Mouse (Mus musculus) hindbrain, embryonic 14.5 days (tissue): ENCODE results near the gene Tmem176b. TPM values are rescaled to one million over a fixed set of nuclear protein-coding genes. Genes with fewer than 3 reads are reported as not detected.
"Not testable (repeated sequence)": the region's sequence is repeated elsewhere in the genome, so short reads cannot be mapped to it uniquely, and the experiment has no call there.

Experiments
- ATAC-seq: fragments of 200-750 bp; cut with Nextera tagmentation; 2 replicates; pipeline ENCODE4 v1.8.0; 2017; ENCODE audit warnings: moderate number of reproducible peaks, mild to moderate bottlenecking, moderate TSS enrichment, moderate library complexity; ENCODE audit not compliant: low FRiP score
- DNase-seq: peaks from one replicate; pipeline ENCODE4 v3.0.0-alpha.2; 2015; ENCODE audit warnings: low spot score
- H3K27ac ChIP-seq: fragments of 300-500 bp; sonication (generic); 2 replicates; pipeline ENCODE4 v1.5.1; 2014; ENCODE audit warnings: mild to moderate bottlenecking, moderate library complexity
- H3K27me3 ChIP-seq: fragments of 300-500 bp; sonication (generic); 2 replicates; pipeline ENCODE4 v1.6.1; 2014; ENCODE audit warnings: mild to moderate bottlenecking, low read length, mixed read lengths; ENCODE audit not compliant: control insufficient read depth, insufficient read depth
- H3K36me3 ChIP-seq: fragments of 300-500 bp; sonication (generic); replicated peaks from 2 replicates; pipeline ENCODE4 v1.6.1; 2014; ENCODE audit not compliant: control insufficient read depth, insufficient read depth
- H3K4me1 ChIP-seq: fragments of 300-500 bp; sonication (generic); replicated peaks from 2 replicates; pipeline ENCODE4 v1.6.1; 2014; ENCODE audit warnings: antibody characterized with exemption, low read length, mixed read lengths; ENCODE audit not compliant: control insufficient read depth, insufficient read depth
- H3K4me2 ChIP-seq: fragments of 300-500 bp; sonication (generic); replicated peaks from 2 replicates; pipeline ENCODE4 v1.6.1; 2014; ENCODE audit warnings: mild to moderate bottlenecking, moderate library complexity
- H3K4me3 ChIP-seq: fragments of 300-500 bp; sonication (generic); replicated peaks from 2 replicates; pipeline ENCODE4 v1.5.1; 2014; ENCODE audit warnings: mild to moderate bottlenecking, low read length
- H3K9ac ChIP-seq: fragments of 300-500 bp; sonication (generic); 2 replicates; pipeline ENCODE4 v1.6.1; 2014
- H3K9me3 ChIP-seq: fragments of 300-500 bp; sonication (generic); 2 replicates; pipeline ENCODE4 v1.6.1; 2016; ENCODE audit warnings: low read length; ENCODE audit not compliant: control insufficient read depth
- WGBS: fragments of 180-500 bp; shearing (Covaris S2); extraction: QIAGEN DNeasy Blood & Tissue Kit; methylation state at CpG from one replicate; pipeline ENCODE4 v1.1.7; 2014; 5-methylcytosine and 5-hydroxymethylcytosine counted together
- polyA plus RNA-seq: library from polyadenylated mRNA; unstranded; fragments of >200 nt; fragmentation: Nextera tagmentation; extraction: Ambion mirVana; gene quantifications from 2 replicates; pipeline ENCODE4 v1.2.1, GENCODE M21; 2014

Tmem176b gene
- polyA plus RNA-seq, 1 experiment from 2014 or later, result 123 TPM

DNA sequence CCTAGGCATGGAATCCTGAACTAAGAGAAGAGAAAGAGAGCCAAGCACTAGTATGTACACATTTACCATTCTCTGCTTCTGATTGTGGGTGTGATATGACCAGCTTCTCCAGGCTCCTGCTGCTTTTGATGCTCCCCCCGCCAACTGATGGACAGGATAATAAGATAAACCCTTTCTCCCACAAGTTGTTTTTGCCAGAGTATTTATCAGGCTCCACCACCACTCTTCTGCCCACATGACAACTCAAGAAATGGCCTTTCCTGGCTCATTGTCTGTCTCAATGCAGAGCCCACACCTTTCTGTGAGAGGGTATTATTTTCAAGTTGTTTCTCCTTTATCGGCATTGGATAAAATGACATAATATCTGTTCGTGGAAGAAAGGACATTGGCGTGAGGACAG is 7.8 kb downstream of the Tmem176b start:
- H3K4me3 ChIP-seq, result no peak overlapping the region
- H3K4me2 ChIP-seq, result no peak overlapping the region
- no peaks in the 10 kb centered on the region for H3K9me3 ChIP-seq
- DNase-seq, result no peak
- ATAC-seq, result no peak
- 95% methylated on average over 4 of the region's 4 CpGs for WGBS
- H3K9ac ChIP-seq, result no peak overlapping the region
- H3K27me3 ChIP-seq, result no peaks in the 10 kb centered on the region
- no peak overlapping the region for H3K27ac ChIP-seq
- no peaks in the 10 kb centered on the region for H3K4me1 ChIP-seq
- H3K36me3 ChIP-seq, result peaks cover 25% of the 10 kb centered on the region

DNA sequence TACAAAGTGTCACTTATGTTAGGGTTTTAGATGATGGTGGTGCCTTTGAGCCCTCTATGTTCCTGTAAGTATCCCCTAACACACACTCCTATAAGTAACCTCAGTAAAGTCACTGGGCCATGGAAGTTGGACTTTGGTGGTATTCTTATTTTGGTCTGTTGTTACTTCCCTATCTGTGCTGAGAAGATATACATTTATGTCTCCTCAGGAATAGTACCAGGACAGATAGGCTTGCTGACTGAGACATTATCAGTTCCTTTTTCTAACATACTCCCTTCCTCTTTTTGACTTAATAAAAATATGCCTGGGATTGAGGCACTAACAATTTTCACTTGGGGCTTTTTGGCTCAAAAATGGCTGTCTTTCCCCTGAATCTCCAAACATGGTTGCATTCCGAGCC is 8.9 kb downstream of the Tmem176b start:
- ATAC-seq (no peak), DNase-seq (no peak)
- H3K4me2 ChIP-seq, result no peak overlapping the region
- H3K9me3 ChIP-seq, result no peaks in the 10 kb centered on the region
- peaks cover 25% of the 10 kb centered on the region for H3K36me3 ChIP-seq
- no peak overlapping the region for H3K27ac ChIP-seq
- H3K4me1 ChIP-seq, result no peaks in the 10 kb centered on the region
- H3K4me3 ChIP-seq, result no peak overlapping the region
- WGBS, result 94% methylated on average over 1 of the region's 1 CpGs
- no peak overlapping the region for H3K9ac ChIP-seq
- H3K27me3 ChIP-seq, result no peaks in the 10 kb centered on the region

DNA sequence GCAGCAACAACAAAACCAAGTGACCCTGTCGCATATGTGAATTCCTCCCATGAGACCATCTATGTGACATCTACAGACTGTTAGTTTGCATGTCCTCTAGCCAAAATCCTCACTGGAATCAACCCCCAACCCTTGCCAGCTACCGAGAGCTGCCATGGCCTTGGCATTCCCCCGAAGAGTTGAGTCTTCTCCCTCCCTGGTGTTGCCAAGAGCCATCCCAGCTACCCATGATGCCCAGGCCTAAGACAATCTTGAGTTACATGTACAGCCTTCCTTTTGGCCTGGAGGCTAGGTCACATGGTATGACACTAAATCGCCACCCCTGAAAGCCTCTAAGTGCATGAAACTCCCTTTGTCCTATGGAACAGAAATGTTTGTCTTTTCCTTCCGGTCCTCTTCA is 10.2 kb downstream of the Tmem176b start:
- 80% methylated on average over 5 of the region's 5 CpGs for WGBS
- no peak for ATAC-seq

DNA sequence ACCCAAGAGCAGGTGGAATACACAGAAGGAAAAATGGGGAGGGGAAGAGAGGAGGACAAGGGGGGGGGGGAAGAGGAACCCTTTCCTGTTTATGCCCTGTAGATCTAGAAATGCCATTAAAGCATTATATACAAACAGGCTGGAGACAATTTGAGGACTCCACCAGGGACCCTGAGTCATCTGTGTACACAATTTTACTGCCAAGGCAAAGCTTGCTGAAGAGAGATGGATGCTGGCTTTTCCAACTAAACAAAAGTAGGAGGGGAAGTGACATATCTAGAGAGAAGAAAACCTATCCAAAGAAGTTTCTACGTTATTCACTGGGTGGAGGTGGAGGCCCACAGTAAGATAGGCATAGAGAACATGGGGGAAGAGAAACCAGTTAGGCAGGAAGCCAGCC is 11.1 kb downstream of the Tmem176b start:
- Histone ChIP-seq H3K9me3 (no peaks in the 10 kb centered on the region), H3K27me3 (no peaks in the 10 kb centered on the region), H3K9ac (no peak overlapping the region), H3K27ac (no peak overlapping the region), H3K4me3 (no peak overlapping the region), H3K4me1 (no peaks in the 10 kb centered on the region), H3K36me3 (peaks cover 17% of the 10 kb centered on the region), H3K4me2 (no peak overlapping the region)
- no peak for ATAC-seq
- no peak for DNase-seq
- 73% methylated on average over 1 of the region's 1 CpGs for WGBS

More for the DNA sequence above, 10.2 kb downstream of the Tmem176b start:
- H3K4me2 ChIP-seq, result no peak overlapping the region
- H3K36me3 ChIP-seq, result peaks cover 25% of the 10 kb centered on the region
- no peak overlapping the region for H3K4me3 ChIP-seq
- no peak for DNase-seq
- no peak overlapping the region for H3K27ac ChIP-seq
- H3K9ac ChIP-seq, result no peak overlapping the region
- no peaks in the 10 kb centered on the region for H3K27me3 ChIP-seq
- H3K9me3 ChIP-seq, result no peaks in the 10 kb centered on the region
- no peaks in the 10 kb centered on the region for H3K4me1 ChIP-seq

DNA sequence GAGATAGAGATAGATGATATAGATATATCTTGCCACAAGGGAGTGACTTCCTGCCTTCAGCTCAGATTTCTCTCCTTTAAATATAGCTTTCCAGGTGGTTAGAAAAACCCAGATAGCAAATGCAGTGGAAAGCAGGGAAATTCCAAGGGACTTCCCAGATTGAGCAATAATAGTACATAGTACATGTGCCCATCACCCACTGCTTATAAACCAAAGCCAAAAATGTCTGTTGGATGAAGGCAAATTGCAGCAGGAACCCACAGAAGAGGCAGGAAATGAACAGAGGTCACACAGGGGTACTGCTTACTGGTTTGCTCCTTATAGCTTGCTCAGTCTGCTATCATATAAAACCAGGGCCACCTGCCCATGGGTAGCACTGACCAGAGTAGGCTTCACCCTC is 11.6 kb downstream of the Tmem176b start:
- ATAC-seq, result no peak

GRCm38 (mm10) chr6:48828976-48829375 is 12.3 kb downstream of the Tmem176b start:
- Histone ChIP-seq H3K4me1 (no peaks in the 10 kb centered on the region), H3K9ac (no peak overlapping the region), H3K4me2 (no peak overlapping the region), H3K27me3 (no peaks in the 10 kb centered on the region), H3K4me3 (no peak overlapping the region), H3K27ac (no peak overlapping the region), H3K9me3 (no peaks in the 10 kb centered on the region), H3K36me3 (peaks cover 12% of the 10 kb centered on the region)
- no peak for DNase-seq
- WGBS, result 92% methylated on average over 1 of the region's 1 CpGs
- ATAC-seq, result no peak

More for the DNA sequence above, 11.6 kb downstream of the Tmem176b start:
- Histone ChIP-seq H3K27me3 (no peaks in the 10 kb centered on the region), H3K27ac (no peak overlapping the region), H3K4me3 (no peak overlapping the region), H3K36me3 (peaks cover 17% of the 10 kb centered on the region), H3K4me1 (no peaks in the 10 kb centered on the region), H3K9ac (no peak overlapping the region), H3K4me2 (no peak overlapping the region), H3K9me3 (no peaks in the 10 kb centered on the region)
- no peak for DNase-seq

DNA sequence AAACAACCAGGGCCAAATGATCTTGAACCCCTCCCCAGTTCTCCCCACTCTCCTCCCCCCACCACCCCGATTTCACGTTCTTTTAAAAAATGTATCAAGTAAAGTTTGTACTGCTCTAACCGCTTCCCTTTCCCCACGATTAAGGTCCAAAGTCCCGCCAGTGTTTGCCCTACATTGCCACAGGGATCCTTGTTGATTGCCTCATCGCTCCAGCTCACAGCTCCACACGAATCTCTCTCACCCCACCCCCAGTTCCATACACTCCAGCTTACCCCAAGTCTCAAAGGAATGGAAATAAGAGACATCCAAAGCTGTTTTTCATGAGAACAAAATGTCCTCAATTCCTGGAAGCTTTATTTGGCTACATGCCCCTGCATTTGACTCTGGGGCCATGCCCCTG is 16.3 kb downstream of the Tmem176b start:
- no peak overlapping the region for H3K4me3 ChIP-seq
- H3K9ac ChIP-seq, result no peak overlapping the region
- WGBS, result 66% methylated on average over 7 of the region's 7 CpGs
- no peak overlapping the region for H3K4me2 ChIP-seq
- H3K27ac ChIP-seq, result no peak overlapping the region
- ATAC-seq, result no peak
- no peaks in the 10 kb centered on the region for H3K36me3 ChIP-seq
- no peaks in the 10 kb centered on the region for H3K27me3 ChIP-seq
- no peak for DNase-seq
- no peaks in the 10 kb centered on the region for H3K4me1 ChIP-seq
- H3K9me3 ChIP-seq, result no peaks in the 10 kb centered on the region

- not testable (repeated sequence) for ATAC-seq, H3K9ac ChIP-seq, H3K27ac ChIP-seq, H3K4me3 ChIP-seq, DNase-seq, H3K9me3 ChIP-seq, H3K27me3 ChIP-seq, H3K4me2 ChIP-seq, H3K36me3 ChIP-seq, H3K4me1 ChIP-seq
- WGBS, result 88% methylated on average over 7 of the region's 7 CpGs
Observed at GRCm38 (mm10) chr6:48821991-48822785, 19.1 kb downstream of the Tmem176b start.

DNA sequence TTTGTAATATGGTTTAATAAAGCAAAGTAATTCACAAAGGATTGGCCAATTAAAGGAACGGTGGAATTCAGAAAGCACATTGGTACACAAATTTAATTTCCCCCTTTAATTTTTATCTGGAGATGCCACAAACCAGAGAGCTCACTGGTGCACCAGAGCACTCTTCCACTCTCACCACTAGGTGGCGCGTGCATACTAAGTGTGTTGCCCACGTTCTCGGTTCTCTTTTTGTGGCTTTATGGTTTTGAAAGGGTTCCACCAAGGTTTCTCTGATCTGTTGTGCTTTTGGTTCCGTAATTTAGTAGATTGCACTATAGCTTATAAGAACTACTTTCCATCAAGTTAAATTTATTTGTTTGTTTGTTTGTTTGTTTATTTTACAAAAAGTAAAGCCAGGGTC is 23.5 kb downstream of the Tmem176b start:
- no peak overlapping the region for H3K4me2 ChIP-seq
- no peaks in the 10 kb centered on the region for H3K4me1 ChIP-seq
- H3K27ac ChIP-seq, result no peak overlapping the region
- H3K4me3 ChIP-seq, result no peak overlapping the region
- 10% methylated on average over 6 of the region's 6 CpGs for WGBS
- peak; percentile 87 for DNase-seq
- no peaks in the 10 kb centered on the region for H3K9me3 ChIP-seq
- H3K27me3 ChIP-seq, result no peaks in the 10 kb centered on the region
- no peak overlapping the region for H3K9ac ChIP-seq
- no peak for ATAC-seq
- H3K36me3 ChIP-seq, result no peaks in the 10 kb centered on the region

- no peak for ATAC-seq
- no peak overlapping the region for H3K4me2 ChIP-seq
- DNase-seq, result no peak
- no peak overlapping the region for H3K9ac ChIP-seq
- H3K27ac ChIP-seq, result no peak overlapping the region
- H3K9me3 ChIP-seq, result no peaks in the 10 kb centered on the region
- H3K4me1 ChIP-seq, result no peaks in the 10 kb centered on the region
- no peak overlapping the region for H3K4me3 ChIP-seq
- H3K27me3 ChIP-seq, result no peaks in the 10 kb centered on the region
- H3K36me3 ChIP-seq, result no peaks in the 10 kb centered on the region
Observed at GRCm38 (mm10) chr6:48815013-48815412, 26.3 kb downstream of the Tmem176b start.
